Mouse (Mus musculus) cerebellum, adult 2 months (tissue): ENCODE results near the gene Phactr4.

Source experiments
- CTCF ChIP-seq: fragments of 200-500 bp; IDR thresholded peaks from 2 replicates; pipeline ENCODE4 v1.5.1; 2011; ENCODE audit warnings: low read depth, mild to moderate bottlenecking, control low read depth, low read length, moderate library complexity, borderline replicate concordance; ENCODE audit not compliant: insufficient read depth
- POLR2A ChIP-seq: fragments of 200-500 bp; IDR thresholded peaks from 2 replicates; pipeline ENCODE4 v1.6.1; 2011; ENCODE audit warnings: low read length, control low read depth, borderline replicate concordance; ENCODE audit not compliant: insufficient read depth

GRCm38 (mm10) chr4:132311801-132312200 is 110.5 kb downstream of the Phactr4 start:
- TF ChIP-seq CTCF (no peak), POLR2A (no peak)
